Mouse (Mus musculus): ENCODE results near the gene Klhl3.

DNA sequence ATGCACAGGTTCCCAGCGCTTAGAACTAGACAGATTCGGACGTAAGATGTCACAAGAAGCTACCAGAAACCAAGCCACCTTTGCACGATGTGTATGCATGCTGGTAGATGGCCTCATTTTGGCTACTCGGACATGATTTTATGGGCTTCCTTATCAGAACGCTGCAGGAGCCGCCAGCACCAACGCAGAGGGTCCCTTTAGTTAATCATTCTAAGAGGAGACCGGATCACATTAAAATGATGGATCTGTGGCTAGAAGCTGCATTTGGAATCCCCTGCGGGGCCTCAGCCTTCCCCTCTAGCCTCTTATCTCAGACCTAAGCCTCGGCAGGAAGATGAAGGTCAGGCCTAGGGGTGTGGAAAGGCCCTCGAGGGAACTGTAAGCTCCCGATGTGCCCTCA, 117.5 kb downstream of the Klhl3 start:
- TF ChIP-seq CTCF (IDR thresholded peaks at IDR 0.05; ENCODE audit: control insufficient read depth, insufficient read depth, low read length) (no peak), POLR2A (IDR thresholded peaks at IDR 0.05; ENCODE audit: borderline replicate concordance, control insufficient read depth, low read depth, low read length) (no peak)
